Mouse (Mus musculus) embryonic fibroblast, embryonic 13.5 days (primary cell): ENCODE measurements around the gene Syt2.

Experiments
- CTCF ChIP-seq: IDR thresholded peaks from 2 replicates; pipeline ENCODE4 v1.5.1; 2011; ENCODE audit warnings: mild to moderate bottlenecking, control low read depth, low read length, moderate library complexity, borderline replicate concordance; ENCODE audit not compliant: insufficient read depth
- POLR2A ChIP-seq: IDR thresholded peaks from 2 replicates; pipeline ENCODE4 v1.6.1; 2011; ENCODE audit warnings: low read depth, mild to moderate bottlenecking, control low read depth, low read length, moderate library complexity

DNA sequence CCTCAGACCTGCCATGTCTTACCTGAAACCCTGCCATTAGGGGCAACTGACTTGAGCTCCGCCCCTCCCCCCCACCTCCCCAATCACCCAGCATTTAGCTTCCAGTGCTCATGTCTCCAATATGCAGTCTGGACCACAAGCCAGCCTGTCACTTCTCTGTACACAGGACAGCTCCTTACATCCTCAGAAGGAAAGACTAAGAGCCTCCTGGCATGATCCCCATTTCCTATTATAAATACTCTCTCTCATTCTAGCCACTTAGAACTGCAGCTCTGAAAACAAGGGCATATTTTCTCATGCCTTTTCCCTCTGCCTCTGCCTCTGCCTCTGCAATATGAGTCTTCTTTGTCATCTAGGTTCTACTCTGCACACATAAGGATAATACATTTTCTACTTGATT, 149.6 kb downstream of the Syt2 start:
- TF ChIP-seq CTCF: no peak
- no peak for TF ChIP-seq POLR2A
